Mouse (Mus musculus): ENCODE measurements around the gene Pdf.
"Not testable (repeated sequence)": the region's sequence is repeated elsewhere in the genome, so short reads cannot be mapped to it uniquely, and the experiment has no call there.

Gene Pdf

GRCm38 (mm10) chr8:107036626-107037025 is 11.8 kb downstream of the Pdf start:
- DNase-seq (ENCODE audit: low spot score): no peak

GRCm38 (mm10) chr8:107035641-107036040 is 12.8 kb downstream of the Pdf start:
- DNase-seq (ENCODE audit: low spot score): no peak

GRCm38 (mm10) chr8:107033609-107034008 is 14.8 kb downstream of the Pdf start:
- not testable (repeated sequence) for DNase-seq (ENCODE audit: low spot score)

GRCm38 (mm10) chr8:107031577-107032090 is 16.8 kb downstream of the Pdf start:
- no peak for DNase-seq (ENCODE audit: low spot score)

GRCm38 (mm10) chr8:107030650-107031576 is 17.5 kb downstream of the Pdf start, which contains the start of gene Vps4a:
Gene Vps4a (plus strand): TSS chr8:107031222.
- peak; percentile 96 for DNase-seq (ENCODE audit: low spot score)

GRCm38 (mm10) chr8:107030058-107030457 is 18.4 kb downstream of the Pdf start:
- DNase-seq (ENCODE audit: low spot score): no peak

- no peak for DNase-seq (ENCODE audit: low spot score)
Measured at GRCm38 (mm10) chr8:107029310-107029709, 19.1 kb downstream of the Pdf start.

GRCm38 (mm10) chr8:107023479-107023878 is 24.9 kb downstream of the Pdf start:
- no peak for DNase-seq (ENCODE audit: low spot score)

- no peak for DNase-seq (ENCODE audit: low spot score)
Measured at GRCm38 (mm10) chr8:107014915-107015314, 33.5 kb downstream of the Pdf start.

GRCm38 (mm10) chr8:107012666-107013065 is 35.7 kb downstream of the Pdf start:
- no peak for DNase-seq (ENCODE audit: low spot score)

- DNase-seq (ENCODE audit: low spot score): no peak
Measured at GRCm38 (mm10) chr8:107007795-107008194, 40.6 kb downstream of the Pdf start.

- DNase-seq (ENCODE audit: low spot score): peak; percentile 77
Measured at GRCm38 (mm10) chr8:107002532-107002931, 45.9 kb downstream of the Pdf start.

GRCm38 (mm10) chr8:106999068-106999467 is 49.3 kb downstream of the Pdf start:
- DNase-seq (ENCODE audit: low spot score): no peak

- DNase-seq (ENCODE audit: low spot score): no peak
Measured at GRCm38 (mm10) chr8:106997416-106997815, 51.0 kb downstream of the Pdf start.

- not testable (repeated sequence) for DNase-seq (ENCODE audit: low spot score)
Measured at GRCm38 (mm10) chr8:106996339-106996738, 52.1 kb downstream of the Pdf start.

Data from ovary, postnatal 10 days (tissue).